Mouse (Mus musculus) MEL (cell line): Measurements from ENCODE around the gene Pkmyt1.

Experiments used
- CTCF ChIP-seq, 3 experiments: IDR thresholded peaks in 2 of 3; conservative IDR thresholded peaks in 1 of 3; 2 replicates each; pipeline ENCODE4 v1.5.1; 2011 to 2012; ENCODE audit warnings: low read length in 3 of 3, low read depth in 2 of 3, mild to moderate bottlenecking in 2 of 3, improper control_type of control experiment in 1 of 3, inconsistent platforms in 1 of 3, mixed read lengths in 1 of 3, moderate library complexity in 1 of 3; ENCODE audit not compliant: control insufficient read depth in 1 of 3, insufficient read depth in 1 of 3, poor library complexity in 1 of 3, severe bottlenecking in 1 of 3
- E2F4 ChIP-seq: IDR thresholded peaks from 2 replicates; pipeline ENCODE4 v1.6.1; 2011; ENCODE audit warnings: low read depth, low read length, improper control_type of control experiment, borderline replicate concordance
- EP300 ChIP-seq, 2 experiments: IDR thresholded peaks; 2 replicates each; pipeline ENCODE4 v1.6.1; 2011; ENCODE audit warnings: improper control_type of control experiment in 2 of 2, low read length in 2 of 2, low read depth in 1 of 2, mild to moderate bottlenecking in 1 of 2
- GABPA ChIP-seq: IDR thresholded peaks from 2 replicates; pipeline ENCODE4 v1.6.1; 2012; ENCODE audit warnings: low read depth, mild to moderate bottlenecking, inconsistent platforms, low read length, improper control_type of control experiment, moderate library complexity
- MAX ChIP-seq: IDR thresholded peaks from 2 replicates; pipeline ENCODE4 v1.6.1; 2011; ENCODE audit warnings: low read length, improper control_type of control experiment
- MAZ ChIP-seq: IDR thresholded peaks from 2 replicates; pipeline ENCODE4 v1.6.1; 2012; ENCODE audit warnings: low read depth, mild to moderate bottlenecking, inconsistent platforms, low read length, improper control_type of control experiment
- MXI1 ChIP-seq: IDR thresholded peaks from 2 replicates; pipeline ENCODE4 v1.6.1; 2011; ENCODE audit warnings: mild to moderate bottlenecking, low read depth, low read length, improper control_type of control experiment
- NELFE ChIP-seq: IDR thresholded peaks from 2 replicates; pipeline ENCODE4 v1.6.1; 2011; ENCODE audit warnings: low read depth, low read length, improper control_type of control experiment
- POLR2A ChIP-seq, 2 experiments: IDR thresholded peaks; 2 replicates each; pipeline ENCODE4 v1.6.1; 2011 to 2012; ENCODE audit warnings: low read length in 2 of 2, mild to moderate bottlenecking in 2 of 2, control low read depth in 1 of 2, improper control_type of control experiment in 1 of 2, low read depth in 1 of 2, moderate library complexity in 1 of 2; ENCODE audit not compliant: control insufficient read depth in 1 of 2, insufficient read depth in 1 of 2, poor library complexity in 1 of 2
- SIN3A ChIP-seq: IDR thresholded peaks from 2 replicates; pipeline ENCODE4 v1.6.1; 2012; ENCODE audit warnings: low read length, improper control_type of control experiment, inconsistent platforms
- TBP ChIP-seq: IDR thresholded peaks from 2 replicates; pipeline ENCODE4 v1.8.0; 2011; ENCODE audit warnings: low read depth, low read length, improper control_type of control experiment
- TCF12 ChIP-seq: IDR thresholded peaks from 2 replicates; pipeline ENCODE4 v1.6.1; 2014; ENCODE audit warnings: low read depth, mild to moderate bottlenecking, inconsistent platforms, low read length, improper control_type of control experiment, moderate library complexity

- no peak for TF ChIP-seq POLR2A (IDR thresholded peaks at IDR 0.05; ENCODE audit: control insufficient read depth in 1 of 2, insufficient read depth in 1 of 2, low read depth in 1 of 2, low read length in 2 of 2, poor library complexity in 1 of 2)
- TF ChIP-seq NELFE = no peak
- no peak for TF ChIP-seq MXI1
- no peak for TF ChIP-seq TBP
- no peak for TF ChIP-seq SIN3A
- no peak for TF ChIP-seq E2F4
- TF ChIP-seq MAZ = no peak
- no peak for TF ChIP-seq CTCF (IDR thresholded peaks at IDR 0.05 in 2 of 3, conservative IDR thresholded peaks at IDR 0.05 in 1 of 3; ENCODE audit: control insufficient read depth in 1 of 3, insufficient read depth in 1 of 3, low read depth in 2 of 3, low read length in 3 of 3, poor library complexity in 1 of 3, severe bottlenecking in 1 of 3)
- no peak for TF ChIP-seq EP300 (IDR thresholded peaks at IDR 0.05; ENCODE audit: low read depth in 1 of 2, low read length in 2 of 2)
- TF ChIP-seq TCF12 = no peak
- no peak for TF ChIP-seq MAX
- TF ChIP-seq GABPA = no peak
These were observed 8.2 kb downstream of the Pkmyt1 start for GRCm38 (mm10) chr17:23734341-23734740.
